Mouse (Mus musculus) hindbrain, embryonic 11.5 days (tissue): Measurements from ENCODE around the gene Cyp4f17. TPM values are rescaled to one million over a fixed set of nuclear protein-coding genes. Genes with fewer than 3 reads are reported as not detected.
"Not testable (repeated sequence)": the region's sequence is repeated elsewhere in the genome, so short reads cannot be mapped to it uniquely, and the experiment has no call there.

ENCODE experiments used
- ATAC-seq: fragments of 200-750 bp; cut with Nextera tagmentation; 2 replicates; pipeline ENCODE4 v1.8.0; 2017; ENCODE audit warnings: mild to moderate bottlenecking, moderate TSS enrichment, moderate library complexity; ENCODE audit not compliant: low FRiP score
- DNase-seq: peaks from one replicate; pipeline ENCODE4 v3.0.0-alpha.2; 2015; ENCODE audit warnings: low spot score
- H3K27ac ChIP-seq: fragments of 300-500 bp; sonication (generic); 2 replicates; pipeline ENCODE4 v1.5.1; 2014; ENCODE audit warnings: mild to moderate bottlenecking, low read depth, low read length
- H3K27me3 ChIP-seq: fragments of 300-500 bp; sonication (generic); 2 replicates; pipeline ENCODE4 v1.6.1; 2014; ENCODE audit warnings: mild to moderate bottlenecking, low read length, moderate library complexity, mixed read lengths; ENCODE audit not compliant: control insufficient read depth, insufficient read depth
- H3K36me3 ChIP-seq: fragments of 300-500 bp; sonication (generic); 2 replicates; pipeline ENCODE4 v1.6.1; 2014; ENCODE audit warnings: mild to moderate bottlenecking, low read length, moderate library complexity, mixed read lengths; ENCODE audit not compliant: control insufficient read depth, insufficient read depth
- H3K4me1 ChIP-seq: fragments of 300-500 bp; sonication (generic); replicated peaks from 2 replicates; pipeline ENCODE4 v1.6.1; 2014; ENCODE audit warnings: low read length, mixed read lengths; ENCODE audit not compliant: control insufficient read depth, insufficient read depth
- H3K4me2 ChIP-seq: fragments of 300-500 bp; sonication (generic); replicated peaks from 2 replicates; pipeline ENCODE4 v1.6.1; 2014; ENCODE audit warnings: mild to moderate bottlenecking, low read depth, low read length
- H3K4me3 ChIP-seq: fragments of 300-500 bp; sonication (generic); 2 replicates; pipeline ENCODE4 v1.5.1; 2014; ENCODE audit warnings: low read depth, low read length
- H3K9ac ChIP-seq: fragments of 300-500 bp; sonication (generic); 2 replicates; pipeline ENCODE4 v1.6.1; 2014; ENCODE audit warnings: low read depth, low read length
- H3K9me3 ChIP-seq: fragments of 300-500 bp; sonication (generic); 2 replicates; pipeline ENCODE4 v1.6.1; 2016; ENCODE audit warnings: low read length; ENCODE audit not compliant: control insufficient read depth
- WGBS: fragments of 180-500 bp; shearing (Covaris S2); extraction: QIAGEN DNeasy Blood & Tissue Kit; methylation state at CpG from one replicate; pipeline ENCODE4 v1.1.7; 2014; 5-methylcytosine and 5-hydroxymethylcytosine counted together
- polyA plus RNA-seq: library from polyadenylated mRNA; unstranded; fragments of >200 nt; fragmentation: Nextera tagmentation; extraction: Ambion mirVana; gene quantifications from 2 replicates; pipeline ENCODE4 v1.2.1, GENCODE M21; 2014

Cyp4f17 gene
- polyA plus RNA-seq, 1 experiment from 2014 or later: 10.3 TPM

- Histone ChIP-seq H3K4me1 (no peaks in the 10 kb centered on the region), H3K27me3 (0 out of 2 replicates have a peak, but pooled peaks cover 2% of the 10 kb centered on the region), H3K9me3 (no peaks in the 10 kb centered on the region), H3K36me3 (no peaks in the 10 kb centered on the region), H3K9ac (no peak overlapping the region), H3K4me2 (no peak overlapping the region), H3K4me3 (no peak overlapping the region), H3K27ac (no peak overlapping the region)
- ATAC-seq (no peak), DNase-seq (no peak)
- 83% methylated on average over 14 of the region's 14 CpGs for WGBS
Measured at GRCm38 (mm10) chr17:32481766-32482165, 24.1 kb upstream of the Cyp4f17 start.

DNA sequence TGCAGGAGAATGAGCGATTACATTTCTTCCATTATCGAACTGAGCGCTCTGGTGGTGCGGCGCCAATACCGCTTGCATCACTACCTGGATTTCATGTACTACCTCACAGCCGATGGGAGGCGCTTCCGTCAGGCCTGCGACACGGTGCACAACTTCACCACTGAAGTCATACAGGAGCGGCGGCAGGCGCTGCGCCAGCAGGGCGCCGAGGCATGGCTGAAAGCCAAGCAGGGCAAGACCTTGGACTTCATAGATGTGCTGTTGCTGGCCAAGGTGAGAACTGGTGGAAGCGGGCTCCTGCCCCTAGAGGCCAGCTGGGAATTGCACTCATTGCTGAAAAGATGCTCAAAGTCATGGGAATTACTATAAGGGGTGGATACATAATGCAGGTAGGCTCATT is 22.6 kb upstream of the Cyp4f17 start:
- 0 out of 2 replicates have a peak, but pooled peaks cover 2% of the 10 kb centered on the region for H3K27me3 ChIP-seq
- ATAC-seq (no peak), DNase-seq (peak; percentile 66)
- H3K9ac ChIP-seq: no peak overlapping the region
- WGBS: 25% methylated on average over 18 of the region's 18 CpGs
- H3K4me2 ChIP-seq: 0 out of 2 replicates have a peak overlapping the region, but pooled peaks have one; percentile 6
- no peaks in the 10 kb centered on the region for H3K36me3 ChIP-seq
- no peak overlapping the region for H3K27ac ChIP-seq
- no peaks in the 10 kb centered on the region for H3K9me3 ChIP-seq
- no peak overlapping the region for H3K4me3 ChIP-seq
- no peaks in the 10 kb centered on the region for H3K4me1 ChIP-seq

- H3K9ac ChIP-seq: peak overlapping the region; percentile 15; the same call in 1 of the 2 replicates
Measured at GRCm38 (mm10) chr17:32492349-32492980, 13.4 kb upstream of the Cyp4f17 start.

GRCm38 (mm10) chr17:32494601-32495000 is 11.2 kb upstream of the Cyp4f17 start:
- Histone ChIP-seq H3K9me3 (no peaks in the 10 kb centered on the region), H3K4me2 (no peak overlapping the region), H3K27me3 (peaks cover 7% of the 10 kb centered on the region), H3K36me3 (no peaks in the 10 kb centered on the region), H3K4me3 (no peak overlapping the region), H3K27ac (no peak overlapping the region), H3K9ac (no peak overlapping the region), H3K4me1 (no peaks in the 10 kb centered on the region)
- WGBS: 88% methylated on average over 1 of the region's 1 CpGs
- DNase-seq (peak; percentile 76), ATAC-seq (peak; percentile 56; the same call in 1 of the 2 replicates)

More at GRCm38 (mm10) chr17:32492349-32492980, 13.4 kb upstream of the Cyp4f17 start:
- no peaks in the 10 kb centered on the region for H3K36me3 ChIP-seq
- peaks cover 7% of the 10 kb centered on the region for H3K27me3 ChIP-seq
- H3K27ac ChIP-seq: no peak overlapping the region
- ATAC-seq (peak; percentile 60; the same call in 1 of the 2 replicates), DNase-seq (peak; percentile 70)
- 6% methylated on average over 30 of the region's 30 CpGs for WGBS
- H3K4me2 ChIP-seq: peak overlapping the region; percentile 39
- no peaks in the 10 kb centered on the region for H3K4me1 ChIP-seq
- peak overlapping the region; percentile 24 for H3K4me3 ChIP-seq
- H3K9me3 ChIP-seq: no peaks in the 10 kb centered on the region

DNA sequence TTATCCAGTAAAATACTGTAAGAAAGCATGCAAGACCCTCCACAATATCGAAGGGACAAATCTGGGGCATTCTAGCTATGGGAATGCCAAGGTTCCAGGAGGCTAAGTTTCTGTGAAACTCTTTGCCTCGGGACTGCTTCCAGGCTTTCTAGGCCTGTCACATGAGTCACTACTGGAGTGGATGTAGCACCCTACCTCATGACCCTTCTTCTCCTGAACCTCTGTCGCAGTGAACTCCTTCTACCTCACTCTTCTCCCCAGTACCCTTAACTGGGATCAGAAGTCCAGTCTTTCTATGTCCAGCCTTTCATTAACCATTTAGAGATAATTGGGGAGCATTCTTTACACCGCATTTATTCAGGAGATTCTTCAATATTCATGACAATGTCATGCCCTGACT is 5.3 kb upstream of the Cyp4f17 start:
- not testable (repeated sequence) for H3K36me3 ChIP-seq, H3K4me2 ChIP-seq, DNase-seq, H3K27me3 ChIP-seq, H3K9me3 ChIP-seq, ATAC-seq, H3K9ac ChIP-seq, H3K4me1 ChIP-seq, H3K4me3 ChIP-seq, H3K27ac ChIP-seq
- WGBS: 86% methylated on average over 4 of the region's 4 CpGs

DNA sequence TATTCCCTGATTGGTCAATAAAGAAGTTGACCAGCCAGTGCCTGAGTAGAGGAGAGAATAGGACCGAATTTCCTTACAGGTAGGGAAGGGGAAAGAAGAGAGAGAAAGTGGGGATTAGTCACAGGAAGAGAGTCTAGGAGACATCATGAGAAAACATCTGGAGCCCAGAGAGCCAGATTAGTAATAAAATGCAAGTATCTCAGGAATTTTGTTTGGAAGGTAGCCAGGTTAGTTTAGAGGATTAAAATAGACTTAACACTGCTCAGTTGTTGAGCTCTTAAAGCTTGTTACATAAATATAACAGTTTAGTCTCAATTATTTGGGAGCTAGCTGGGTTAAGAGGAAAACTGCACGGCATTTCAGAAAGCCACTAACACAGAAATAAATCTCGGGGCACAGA is 4.8 kb upstream of the Cyp4f17 start:
- Histone ChIP-seq H3K9ac (no peak overlapping the region), H3K4me1 (no peaks in the 10 kb centered on the region; the same call in 1 of the 2 replicates), H3K27ac (no peak overlapping the region), H3K9me3 (no peaks in the 10 kb centered on the region), H3K27me3 (no peaks in the 10 kb centered on the region), H3K36me3 (no peaks in the 10 kb centered on the region), H3K4me3 (no peak overlapping the region), H3K4me2 (no peak overlapping the region)
- WGBS: 77% methylated on average over 3 of the region's 3 CpGs
- ATAC-seq: no peak
- no peak for DNase-seq

GRCm38 (mm10) chr17:32503111-32503510 is 2.7 kb upstream of the Cyp4f17 start:
- Histone ChIP-seq H3K27ac (no peak overlapping the region), H3K9me3 (no peaks in the 10 kb centered on the region), H3K36me3 (no peaks in the 10 kb centered on the region), H3K4me2 (no peak overlapping the region), H3K27me3 (no peaks in the 10 kb centered on the region), H3K9ac (no peak overlapping the region), H3K4me1 (no peaks in the 10 kb centered on the region; the same call in 1 of the 2 replicates), H3K4me3 (no peak overlapping the region)
- DNase-seq (no peak), ATAC-seq (no peak)
- 80% methylated on average over 2 of the region's 2 CpGs for WGBS

DNA sequence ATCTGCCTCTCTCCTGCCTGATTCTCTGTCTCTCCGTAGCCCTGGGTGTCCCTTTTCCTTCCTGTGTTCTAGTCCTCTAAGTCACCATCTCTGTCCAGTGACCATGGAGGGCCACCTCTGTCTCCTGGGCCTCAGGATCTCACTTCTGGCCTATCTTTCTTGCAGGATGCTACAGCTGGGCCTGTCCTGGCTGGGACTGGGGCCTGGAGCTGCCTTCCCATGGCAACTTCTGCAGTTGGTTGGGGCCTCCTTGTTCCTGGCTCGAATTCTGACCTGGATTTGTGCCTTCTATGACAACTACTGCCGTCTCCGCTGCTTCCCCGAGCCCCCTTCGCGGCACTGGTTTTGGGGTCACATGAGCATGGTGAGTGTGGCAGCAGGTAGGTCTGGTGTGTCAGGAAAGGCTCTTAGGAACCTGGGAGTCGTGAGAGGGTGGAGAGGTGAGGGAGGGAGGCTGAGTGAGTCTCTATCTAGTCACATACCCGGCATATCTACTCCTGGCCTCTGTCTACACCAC is 937 bp downstream of the Cyp4f17 start:
- no peaks in the 10 kb centered on the region for H3K27me3 ChIP-seq
- H3K27ac ChIP-seq: no peak overlapping the region
- 42% methylated on average over 9 of the region's 9 CpGs for WGBS
- no peaks in the 10 kb centered on the region for H3K36me3 ChIP-seq
- H3K4me3 ChIP-seq: peak overlapping the region; percentile 48
- H3K9me3 ChIP-seq: no peaks in the 10 kb centered on the region
- H3K9ac ChIP-seq: peak overlapping the region; percentile 48
- no peaks in the 10 kb centered on the region; the same call in 1 of the 2 replicates for H3K4me1 ChIP-seq
- peak overlapping the region; percentile 85 for H3K4me2 ChIP-seq
- no peak for DNase-seq
- no peak; the same call in 1 of the 2 replicates for ATAC-seq

- no peaks in the 10 kb centered on the region for H3K27me3 ChIP-seq
- H3K9ac ChIP-seq: no peak overlapping the region
- no peak overlapping the region for H3K4me3 ChIP-seq
- H3K9me3 ChIP-seq: no peaks in the 10 kb centered on the region
- no peaks in the 10 kb centered on the region for H3K4me1 ChIP-seq
- WGBS: 88% methylated on average over 5 of the region's 5 CpGs
- DNase-seq: no peak
- H3K36me3 ChIP-seq: no peaks in the 10 kb centered on the region
- H3K4me2 ChIP-seq: no peak overlapping the region
- no peak for ATAC-seq
- H3K27ac ChIP-seq: no peak overlapping the region
Measured at GRCm38 (mm10) chr17:32516126-32516525, 10.3 kb downstream of the Cyp4f17 start.
